Mouse (Mus musculus): ENCODE data around the gene Cdkn2d. TPM values are rescaled to one million over a fixed set of nuclear protein-coding genes. Genes with fewer than 3 reads are reported as not detected.
"Not testable (repeated sequence)": the region's sequence is repeated elsewhere in the genome, so short reads cannot be mapped to it uniquely, and the experiment has no call there.

The Cdkn2d gene
- polyA plus RNA-seq, 1 experiment = 53.2 TPM

- Histone ChIP-seq H3K27me3 (ENCODE audit: control insufficient read depth, insufficient read depth, insufficient read length) (no peaks in the 10 kb centered on the region), H3ac (ENCODE audit: control insufficient read depth, insufficient read length) (no peak overlapping the region), H3K36me3 (ENCODE audit: control insufficient read depth, insufficient read depth) (peaks cover 34% of the 10 kb centered on the region), H3K4me3 (no peak overlapping the region), H3K79me2 (ENCODE audit: control insufficient read depth, insufficient read depth) (no peaks in the 10 kb centered on the region), H3K4me2 (ENCODE audit: low read depth) (no peak overlapping the region)
- peak; percentile 71 for TF ChIP-seq POLR2AphosphoS2 (IDR thresholded peaks at IDR 0.05; ENCODE audit: insufficient read length, low read depth)
- TF ChIP-seq MYOD1 (IDR thresholded peaks at IDR 0.05; ENCODE audit: control insufficient read depth in 1 of 3, insufficient read length in 2 of 3, low read depth in 2 of 3) = no peak
- no peak for TF ChIP-seq TCF12 (IDR thresholded peaks at IDR 0.05; ENCODE audit: insufficient read depth, poor library complexity, severe bottlenecking)
- no peak for TF ChIP-seq E2F4 (IDR thresholded peaks at IDR 0.05; ENCODE audit: insufficient read depth)
- TF ChIP-seq POLR2A (IDR thresholded peaks at IDR 0.05; ENCODE audit: insufficient read length, low read depth) = no peak
- TF ChIP-seq SRF (IDR thresholded peaks at IDR 0.05; ENCODE audit: control insufficient read depth, insufficient read length, low read depth) = no peak
Observed at GRCm38 (mm10) chr9:21275013-21275710, 16.0 kb downstream of the Cdkn2d start.

DNA sequence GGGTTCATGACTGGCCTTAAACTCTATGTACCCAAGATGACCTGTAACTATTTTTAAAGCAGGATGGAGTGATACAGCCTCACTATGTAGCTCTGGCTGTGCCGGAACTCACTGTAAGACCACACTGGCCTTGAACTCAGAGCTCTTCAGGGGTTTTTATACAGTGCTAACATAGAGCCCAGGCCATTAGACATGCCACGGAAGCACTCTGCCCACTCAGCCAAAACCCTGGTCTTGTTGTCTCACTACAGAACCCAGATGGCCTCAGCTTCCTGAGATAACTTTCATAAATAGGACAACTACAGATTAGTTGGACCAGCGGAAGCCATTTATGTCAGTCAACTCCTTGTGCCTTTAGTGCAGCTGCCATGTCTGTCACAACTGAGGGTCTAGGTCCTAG lies 16.9 kb downstream of the Cdkn2d start:
- H3K4me2 ChIP-seq (ENCODE audit: low read depth) = no peak overlapping the region
- no peaks in the 10 kb centered on the region for H3K27me3 ChIP-seq (ENCODE audit: control insufficient read depth, insufficient read depth, insufficient read length)
- TF ChIP-seq TCF12 (IDR thresholded peaks at IDR 0.05; ENCODE audit: insufficient read depth, poor library complexity, severe bottlenecking) = no peak
- TF ChIP-seq MYOG (IDR thresholded peaks at IDR 0.05; ENCODE audit: control insufficient read depth in 1 of 3, insufficient read depth in 1 of 3, insufficient read length in 2 of 3, low read depth in 2 of 3) = no peak
- no peak for TF ChIP-seq SRF (IDR thresholded peaks at IDR 0.05; ENCODE audit: control insufficient read depth, insufficient read length, low read depth)
- TF ChIP-seq REST (IDR thresholded peaks at IDR 0.05; ENCODE audit: insufficient read depth, insufficient read length) = no peak
- no peak for TF ChIP-seq USF1 (IDR thresholded peaks at IDR 0.05; ENCODE audit: low read depth)
- no peak for TF ChIP-seq TCF3 (IDR thresholded peaks at IDR 0.05; ENCODE audit: insufficient read length, low read depth)
- no peak for TF ChIP-seq E2F4 (IDR thresholded peaks at IDR 0.05; ENCODE audit: insufficient read depth)
- TF ChIP-seq POLR2AphosphoS2 (IDR thresholded peaks at IDR 0.05; ENCODE audit: insufficient read length, low read depth) = no peak
- no peak for TF ChIP-seq MAX (IDR thresholded peaks at IDR 0.05; ENCODE audit: low read depth)
- no peak for TF ChIP-seq CEBPB (IDR thresholded peaks at IDR 0.05; ENCODE audit: insufficient read depth, poor library complexity, severe bottlenecking)
- no peak for TF ChIP-seq POLR2A (IDR thresholded peaks at IDR 0.05; ENCODE audit: insufficient read length, low read depth)
- TF ChIP-seq MYOD1 (IDR thresholded peaks at IDR 0.05; ENCODE audit: control insufficient read depth in 1 of 3, insufficient read length in 2 of 3, low read depth in 2 of 3) = no peak

GRCm38 (mm10) chr9:21273520-21274228 lies 17.5 kb downstream of the Cdkn2d start:
- Histone ChIP-seq H3ac (ENCODE audit: control insufficient read depth, insufficient read length) (no peak overlapping the region), H3K4me2 (ENCODE audit: low read depth) (no peak overlapping the region)

More for the DNA sequence above, 16.9 kb downstream of the Cdkn2d start:
- no peak overlapping the region for H3ac ChIP-seq (ENCODE audit: control insufficient read depth, insufficient read length)
- no peak overlapping the region for H3K4me3 ChIP-seq
- peaks cover 27% of the 10 kb centered on the region for H3K36me3 ChIP-seq (ENCODE audit: control insufficient read depth, insufficient read depth)
- no peaks in the 10 kb centered on the region for H3K79me2 ChIP-seq (ENCODE audit: control insufficient read depth, insufficient read depth)

GRCm38 (mm10) chr9:21273094-21273493 lies 18.1 kb downstream of the Cdkn2d start:
- H3K27me3 ChIP-seq (ENCODE audit: control insufficient read depth, insufficient read depth, insufficient read length) = no peaks in the 10 kb centered on the region
- no peaks in the 10 kb centered on the region for H3K79me2 ChIP-seq (ENCODE audit: control insufficient read depth, insufficient read depth)
- peaks cover 27% of the 10 kb centered on the region for H3K36me3 ChIP-seq (ENCODE audit: control insufficient read depth, insufficient read depth)
- H3K4me2 ChIP-seq (ENCODE audit: low read depth) = no peak overlapping the region
- H3ac ChIP-seq (ENCODE audit: control insufficient read depth, insufficient read length) = no peak overlapping the region
- peak; percentile 30 for TF ChIP-seq POLR2A (IDR thresholded peaks at IDR 0.05; ENCODE audit: insufficient read length, low read depth)
- peak; percentile 88 for TF ChIP-seq POLR2AphosphoS2 (IDR thresholded peaks at IDR 0.05; ENCODE audit: insufficient read length, low read depth)
- TF ChIP-seq SRF (IDR thresholded peaks at IDR 0.05; ENCODE audit: control insufficient read depth, insufficient read length, low read depth) = no peak
- no peak overlapping the region for H3K4me3 ChIP-seq

More at GRCm38 (mm10) chr9:21273520-21274228, 17.5 kb downstream of the Cdkn2d start:
- H3K79me2 ChIP-seq (ENCODE audit: control insufficient read depth, insufficient read depth) = no peaks in the 10 kb centered on the region
- no peak overlapping the region for H3K4me3 ChIP-seq
- peak; percentile 33 for TF ChIP-seq POLR2AphosphoS2 (IDR thresholded peaks at IDR 0.05; ENCODE audit: insufficient read length, low read depth)
- TF ChIP-seq MYOD1 (IDR thresholded peaks at IDR 0.05; ENCODE audit: control insufficient read depth in 1 of 3, insufficient read length in 2 of 3, low read depth in 2 of 3) = no peak
- no peaks in the 10 kb centered on the region for H3K27me3 ChIP-seq (ENCODE audit: control insufficient read depth, insufficient read depth, insufficient read length)
- peaks cover 27% of the 10 kb centered on the region for H3K36me3 ChIP-seq (ENCODE audit: control insufficient read depth, insufficient read depth)

DNA sequence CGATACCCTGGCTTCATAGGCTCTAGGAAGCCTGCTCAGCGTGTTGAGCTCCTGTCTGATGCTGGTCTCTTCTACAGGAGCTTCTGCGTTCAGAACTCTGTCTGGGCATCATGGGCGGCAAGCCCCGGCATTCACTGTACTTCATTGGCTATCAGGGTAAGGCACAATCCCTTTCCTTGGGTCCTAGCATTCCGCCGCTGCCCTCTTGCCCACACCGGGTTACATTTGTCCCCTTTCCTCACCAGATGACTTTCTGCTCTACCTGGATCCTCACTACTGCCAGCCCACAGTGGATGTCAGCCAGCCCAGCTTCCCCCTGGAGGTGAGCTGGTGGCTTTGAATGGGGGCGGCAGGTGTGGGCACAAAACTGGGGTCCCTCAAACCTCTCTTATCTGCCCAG lies 18.8 kb downstream of the Cdkn2d start:
- H3K27me3 ChIP-seq (ENCODE audit: control insufficient read depth, insufficient read depth, insufficient read length) = no peaks in the 10 kb centered on the region

DNA sequence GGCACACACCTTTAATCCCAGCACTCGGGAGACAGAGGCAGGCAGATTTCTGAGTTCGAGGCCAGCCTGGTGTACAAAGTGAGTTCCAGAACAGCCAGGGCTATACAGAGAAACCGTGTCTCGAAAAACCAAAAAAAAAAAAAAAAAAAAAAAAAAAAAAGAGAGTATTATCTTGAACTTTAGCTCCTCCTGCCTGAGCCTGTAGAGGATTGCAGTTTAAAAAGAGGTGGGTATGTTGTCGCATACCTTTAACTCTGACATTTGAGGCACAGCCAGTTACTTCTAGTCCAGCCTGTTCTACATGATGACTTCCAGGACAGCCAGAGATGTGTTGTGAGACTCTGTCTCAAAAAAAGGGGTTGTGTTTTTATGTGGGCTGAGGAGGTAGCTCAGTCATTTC lies 21.6 kb downstream of the Cdkn2d start:
- H3K36me3 ChIP-seq (ENCODE audit: control insufficient read depth, insufficient read depth) = peaks cover 10% of the 10 kb centered on the region
- H3K4me2 ChIP-seq (ENCODE audit: low read depth); H3K4me3 ChIP-seq: not testable (repeated sequence)

More for the DNA sequence above, 18.8 kb downstream of the Cdkn2d start:
- Histone ChIP-seq H3ac (ENCODE audit: control insufficient read depth, insufficient read length) (no peak overlapping the region), H3K79me2 (ENCODE audit: control insufficient read depth, insufficient read depth) (no peaks in the 10 kb centered on the region), H3K4me2 (ENCODE audit: low read depth) (no peak overlapping the region), H3K36me3 (ENCODE audit: control insufficient read depth, insufficient read depth) (peaks cover 23% of the 10 kb centered on the region), H3K4me3 (no peak overlapping the region)
- no peak for TF ChIP-seq REST (IDR thresholded peaks at IDR 0.05; ENCODE audit: insufficient read depth, insufficient read length)
- no peak for TF ChIP-seq MYOG (IDR thresholded peaks at IDR 0.05; ENCODE audit: control insufficient read depth in 1 of 3, insufficient read depth in 1 of 3, insufficient read length in 2 of 3, low read depth in 2 of 3)
- no peak for TF ChIP-seq TCF12 (IDR thresholded peaks at IDR 0.05; ENCODE audit: insufficient read depth, poor library complexity, severe bottlenecking)
- TF ChIP-seq POLR2AphosphoS2 (IDR thresholded peaks at IDR 0.05; ENCODE audit: insufficient read length, low read depth) = peak; percentile 67

More for the DNA sequence above, 21.6 kb downstream of the Cdkn2d start:
- H3K27me3 ChIP-seq (ENCODE audit: control insufficient read depth, insufficient read depth, insufficient read length); H3ac ChIP-seq (ENCODE audit: control insufficient read depth, insufficient read length): not testable (repeated sequence)
- H3K79me2 ChIP-seq (ENCODE audit: control insufficient read depth, insufficient read depth) = peaks cover 16% of the 10 kb centered on the region
